Mouse (Mus musculus) spleen, embryonic (tissue): Measurements from ENCODE around the gene Ccl6.

ENCODE experiments used
- CTCF ChIA-PET: fragments of 350-600 bp; sonication (Branson Sonifier 250); formaldehyde crosslinking; loops from one replicate; lab custom pipeline; 2022; lab: Charles Lee

Gene Ccl6

DNA sequence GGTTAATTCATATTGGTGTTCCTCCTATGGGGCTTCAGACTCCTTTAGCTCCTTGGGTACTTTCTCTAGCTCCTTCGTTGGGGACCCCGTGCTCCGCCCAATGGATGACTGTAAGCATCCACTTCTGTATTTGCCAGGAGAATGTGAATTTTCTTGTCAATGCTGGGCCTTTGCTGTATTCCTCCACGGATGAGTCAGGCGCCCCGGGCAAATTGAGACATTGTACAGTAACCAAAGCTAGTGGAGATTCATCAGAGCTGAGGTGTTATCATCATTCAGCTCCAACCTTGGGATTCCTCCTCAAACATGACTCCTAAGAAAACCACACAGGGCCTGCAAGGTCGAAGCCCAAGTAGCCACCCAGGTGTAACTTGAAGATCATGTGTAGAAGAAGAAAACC, 4.9 kb upstream of the Ccl6 start:
- CTCF ChIA-PET = no interaction called here

DNA sequence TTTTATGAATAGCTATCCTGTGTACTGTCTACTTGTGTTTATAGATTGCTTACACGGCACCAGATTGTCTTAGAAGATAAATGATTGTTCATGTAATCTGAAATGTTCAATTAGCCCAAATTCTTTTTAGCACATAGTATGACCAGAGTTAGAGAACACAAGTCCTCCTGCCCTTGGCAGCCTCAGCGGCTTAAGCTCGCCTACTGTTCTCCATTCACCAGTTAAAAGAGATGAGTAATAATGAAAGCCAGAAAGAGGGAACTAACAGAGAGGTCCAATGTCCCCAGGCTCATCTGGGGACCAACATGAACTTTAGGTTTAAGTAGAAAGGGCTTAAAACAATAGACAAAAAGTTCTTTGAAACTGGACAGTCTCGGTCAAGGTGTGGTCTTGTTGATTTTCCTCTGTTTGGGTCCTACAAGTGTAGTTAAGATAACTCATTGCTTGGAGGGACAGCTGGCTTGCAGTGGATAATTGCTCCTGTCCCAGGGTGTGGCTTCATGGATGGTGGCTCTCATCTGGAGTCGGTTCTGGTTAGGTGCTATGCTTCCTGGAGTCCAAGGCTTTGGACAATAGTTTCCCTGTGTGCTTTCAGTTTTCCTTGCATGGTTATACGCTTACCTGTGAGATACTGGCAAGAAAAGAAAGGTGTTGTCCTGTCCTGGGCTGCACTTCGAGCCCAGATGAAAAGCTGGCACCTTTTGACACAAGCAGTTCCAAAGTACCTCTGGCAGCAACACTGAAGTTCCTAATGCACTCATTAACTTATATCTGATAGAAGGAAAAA, 3.0 kb upstream of the Ccl6 start:
- CTCF ChIA-PET = no interaction called here

DNA sequence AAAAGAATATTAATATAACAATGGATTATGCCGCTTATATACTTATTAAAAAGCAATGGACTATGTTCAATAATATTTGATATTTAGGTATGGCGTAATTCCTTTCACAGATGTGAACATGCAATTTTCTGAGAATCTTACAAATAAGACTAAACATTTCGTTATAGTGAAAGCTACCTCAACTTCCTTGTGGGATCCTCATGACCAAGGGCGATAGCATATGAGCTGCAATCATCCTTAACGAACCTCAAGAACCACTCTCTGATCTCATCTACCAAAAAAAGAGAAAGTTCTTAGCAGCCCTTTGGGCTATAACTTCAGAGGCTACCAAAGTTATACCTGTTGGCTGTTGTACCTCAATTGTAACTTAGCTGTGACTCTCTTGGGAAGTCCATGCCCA, 566 bp upstream of the Ccl6 start:
- CTCF ChIA-PET = interaction anchor here (0.6 to 0.7 kb wide), 2 partner anchors 29 to 736 kb away, joined by 3 to 5 read pairs; no protein-coding TSS in a partner anchor

DNA sequence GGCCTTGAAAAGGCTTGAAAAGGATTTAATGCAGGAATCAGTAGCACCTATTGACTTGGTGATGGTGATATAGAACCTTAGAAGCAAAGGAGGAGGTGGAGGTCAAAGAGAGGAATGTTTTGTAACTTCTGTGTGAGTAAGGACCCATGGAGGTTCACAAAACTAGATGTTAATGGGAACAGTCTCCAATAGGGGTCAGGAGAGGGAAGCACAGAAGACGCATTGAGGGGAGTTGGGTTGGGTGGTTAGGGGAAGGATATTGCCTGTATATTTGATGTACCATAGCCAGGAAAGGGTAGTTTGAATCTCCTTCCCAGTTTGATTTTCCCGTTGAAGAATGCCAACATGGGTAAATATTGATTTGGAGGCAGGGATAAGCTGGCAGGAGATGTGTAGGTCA, 8.7 kb downstream of the Ccl6 start:
- CTCF ChIA-PET = no interaction called here

DNA sequence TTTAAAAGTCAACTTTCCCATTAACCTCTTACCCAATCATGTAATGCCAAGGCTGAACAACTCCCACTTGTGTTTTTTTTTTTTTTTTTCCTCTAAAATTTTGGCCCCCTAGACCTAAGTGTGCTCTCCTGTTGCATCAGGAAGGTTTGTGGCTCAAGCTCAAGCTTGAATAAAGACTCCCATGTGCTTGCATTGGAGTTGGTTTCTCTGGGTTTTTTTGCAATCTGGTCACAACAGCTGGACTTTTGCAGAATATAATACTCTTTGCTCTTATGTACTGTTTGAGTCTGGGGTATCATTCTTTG, 9.5 kb downstream of the Ccl6 start:
- CTCF ChIA-PET = no interaction called here

DNA sequence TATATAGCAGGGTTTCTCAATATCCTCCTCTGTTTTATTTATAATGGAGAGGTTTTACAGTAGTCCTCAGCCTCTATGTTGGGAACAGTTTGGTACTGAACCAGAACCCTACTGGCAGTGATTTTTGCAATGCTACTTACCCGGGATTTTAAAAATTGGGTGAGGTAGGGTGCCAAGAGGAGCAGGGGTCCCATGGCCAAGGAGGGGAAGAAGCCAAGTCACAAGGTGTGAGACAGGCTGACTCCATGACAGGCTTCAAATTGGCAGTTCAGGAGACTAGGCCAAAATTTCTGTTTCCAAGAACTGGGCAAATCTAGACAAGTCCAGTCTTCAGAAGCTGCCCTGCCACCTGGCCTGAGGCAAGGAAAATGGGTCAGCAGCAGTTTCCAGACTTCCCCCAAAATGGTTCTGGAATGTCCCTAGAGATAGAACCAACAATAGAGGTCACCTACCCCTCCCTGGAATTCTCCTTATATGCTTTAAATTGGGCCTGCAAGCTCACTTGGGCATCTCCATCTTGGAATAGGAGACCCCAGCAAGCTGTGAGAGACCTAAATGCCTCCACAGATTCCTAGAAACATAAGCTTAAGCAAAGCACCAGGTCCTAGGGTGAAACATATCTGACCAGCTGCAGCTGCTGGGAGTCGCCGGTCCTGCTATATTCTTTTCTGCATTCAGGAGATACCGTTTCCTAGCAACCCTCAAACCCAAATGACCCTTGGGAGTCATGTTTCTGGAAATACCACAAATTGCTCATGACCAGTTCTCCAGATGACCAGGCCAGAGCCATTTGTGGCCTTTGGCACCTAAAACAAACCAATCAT, 10.0 kb downstream of the Ccl6 start:
- CTCF ChIA-PET = no interaction called here

DNA sequence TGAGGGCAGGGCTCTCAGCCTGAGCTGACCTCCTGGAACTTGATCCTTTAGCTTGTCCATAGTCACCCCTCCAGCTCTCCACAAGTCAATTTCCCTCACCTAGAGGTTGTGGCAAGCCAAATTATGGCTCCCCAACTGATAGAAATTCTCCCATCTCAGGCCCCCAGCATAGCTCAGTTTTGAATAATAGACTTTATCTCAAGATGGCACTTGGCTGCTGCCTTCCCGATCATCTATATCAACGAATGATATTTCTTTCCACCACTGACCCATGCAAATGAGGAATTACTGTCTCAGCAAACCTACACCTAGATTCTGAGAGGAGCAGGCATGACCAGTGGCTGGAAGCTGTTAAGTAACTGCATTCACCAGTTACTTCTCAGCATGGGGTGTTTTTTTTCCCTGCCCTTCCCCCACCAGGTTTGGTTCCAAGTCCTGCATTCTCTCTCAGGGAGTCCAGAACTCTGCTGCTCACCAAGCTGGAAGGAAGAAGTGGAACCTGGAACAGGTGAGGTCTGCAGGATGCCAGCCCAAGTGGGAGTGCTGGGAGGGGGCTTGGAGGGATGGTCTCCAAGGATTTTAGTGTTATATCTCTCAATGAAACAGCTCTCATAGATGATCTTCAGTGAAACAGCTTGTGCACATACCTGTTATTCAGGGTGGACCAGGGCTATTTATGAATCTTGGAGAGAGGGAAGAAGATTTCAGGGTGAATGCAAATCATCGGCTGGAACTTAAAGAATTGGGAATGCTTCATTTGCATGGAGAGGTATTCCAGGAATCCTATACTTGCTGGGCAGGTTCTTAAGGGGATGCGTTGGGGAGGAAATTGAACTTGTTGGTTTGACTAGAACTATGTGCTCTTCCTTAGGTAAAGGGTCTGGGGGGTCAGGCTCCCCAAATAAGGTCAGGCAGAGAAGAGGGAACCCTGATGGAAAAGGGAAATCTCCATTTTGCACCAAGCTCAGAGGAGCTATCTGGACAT, 11.0 kb downstream of the Ccl6 start:
- CTCF ChIA-PET = no interaction called here

- CTCF ChIA-PET = no interaction called here
Measured at GRCm38 (mm10) chr11:83580699-83581232, 12.1 kb downstream of the Ccl6 start.

DNA sequence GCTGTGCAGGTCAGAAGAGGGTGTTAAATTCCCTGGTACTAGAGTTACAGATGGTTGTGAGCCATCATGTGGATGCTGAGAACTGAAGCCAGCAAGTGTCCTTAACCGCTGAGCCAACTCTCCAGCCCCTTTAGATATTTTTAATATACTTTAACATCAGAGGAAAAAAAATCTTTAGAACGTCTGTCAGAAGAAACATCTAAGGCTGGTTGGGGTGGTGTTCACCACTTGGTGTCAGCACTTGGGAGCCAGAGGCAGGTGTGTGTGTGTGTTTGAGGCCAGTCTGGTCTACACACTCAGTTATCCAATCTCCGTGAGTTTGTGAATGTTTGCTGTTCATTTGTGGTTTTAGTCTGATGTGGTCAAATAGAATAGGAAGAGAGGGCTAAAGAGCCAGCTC, 13.9 kb downstream of the Ccl6 start:
- CTCF ChIA-PET = no interaction called here

GRCm38 (mm10) chr11:83578186-83578760, 14.6 kb downstream of the Ccl6 start, which contains the start of gene Ccl9:
Gene Ccl9, minus strand, starts transcription at chr11:83578636.
- CTCF ChIA-PET = no interaction called here

GRCm38 (mm10) chr11:83576927-83577555, 15.8 kb downstream of the Ccl6 start:
- CTCF ChIA-PET = no interaction called here

GRCm38 (mm10) chr11:83572834-83573233, 20.1 kb downstream of the Ccl6 start:
- CTCF ChIA-PET = no interaction called here

GRCm38 (mm10) chr11:83572223-83572622, 20.7 kb downstream of the Ccl6 start:
- CTCF ChIA-PET = no interaction called here

DNA sequence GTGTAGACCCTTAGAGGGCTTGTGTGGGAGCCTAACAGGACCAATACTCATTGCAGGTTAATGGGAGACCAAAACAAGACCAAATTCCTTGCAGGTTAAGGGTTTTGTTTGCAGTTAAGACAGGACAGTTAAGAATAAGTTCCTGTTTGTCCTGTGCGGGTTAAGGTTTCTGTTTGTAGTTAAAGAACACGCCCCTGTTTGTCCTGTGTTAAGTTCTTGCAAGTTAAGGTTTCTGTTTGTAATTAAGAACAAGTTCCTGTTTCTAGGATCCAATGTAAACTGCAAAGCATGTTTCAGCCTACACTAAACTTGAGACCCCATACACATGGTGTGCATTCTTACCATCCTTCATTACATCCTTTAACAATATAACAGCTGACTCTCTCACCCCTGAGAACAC, 22.7 kb downstream of the Ccl6 start:
- CTCF ChIA-PET = no interaction called here

GRCm38 (mm10) chr11:83569249-83569648, 23.6 kb downstream of the Ccl6 start:
- CTCF ChIA-PET = no interaction called here

- CTCF ChIA-PET = no interaction called here
Measured at GRCm38 (mm10) chr11:83568786-83569185, 24.1 kb downstream of the Ccl6 start.

- CTCF ChIA-PET = no interaction called here
Measured at GRCm38 (mm10) chr11:83568061-83568460, 24.8 kb downstream of the Ccl6 start.

DNA sequence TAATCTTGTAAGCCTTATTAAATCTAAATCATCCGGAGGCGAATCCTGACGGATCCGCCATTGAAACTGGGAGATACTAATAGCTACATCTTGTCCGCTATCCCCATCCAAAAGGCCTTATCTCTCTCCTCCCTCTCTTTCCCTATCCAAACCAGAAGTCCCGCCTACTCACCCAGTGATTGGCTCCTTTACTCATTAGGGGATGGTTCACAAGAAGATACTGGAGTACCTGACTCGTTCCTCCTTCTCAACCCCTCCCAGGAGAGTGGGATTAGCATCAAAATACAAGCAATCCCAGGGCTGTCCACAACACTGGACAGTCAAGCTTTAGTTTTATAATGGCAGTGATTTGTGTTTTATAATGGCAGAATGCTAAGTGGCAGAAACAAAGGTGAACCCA, 25.6 kb downstream of the Ccl6 start:
- CTCF ChIA-PET = no interaction called here

DNA sequence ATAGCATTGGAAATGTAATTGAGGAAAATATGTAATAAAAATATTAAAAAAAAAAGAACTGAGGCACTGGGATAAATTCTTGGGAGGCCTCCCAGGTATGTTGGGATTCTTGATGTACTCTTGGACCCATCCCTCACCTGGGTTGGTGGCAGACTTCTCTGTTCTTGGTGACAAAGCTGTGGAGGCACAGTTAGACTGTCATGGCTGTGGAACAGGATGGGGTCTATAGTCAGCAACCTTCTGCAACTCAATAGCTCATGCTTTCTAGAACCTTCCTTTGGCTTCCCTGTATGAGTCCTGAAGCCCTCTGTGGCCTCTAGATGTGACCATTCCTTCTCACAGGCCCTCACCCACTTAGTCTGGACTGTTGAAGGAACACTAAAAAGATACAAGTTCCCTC, 26.3 kb downstream of the Ccl6 start:
- CTCF ChIA-PET = no interaction called here

- CTCF ChIA-PET = no interaction called here
Measured at GRCm38 (mm10) chr11:83563754-83564153, 29.1 kb downstream of the Ccl6 start.
